Mouse (Mus musculus) testis, adult 2 months (tissue): Measurements from ENCODE around the gene Fam214a.

Source experiments
- CTCF ChIP-seq: fragments of 200-500 bp; IDR thresholded peaks from 2 replicates; pipeline ENCODE4 v1.5.1; 2012; ENCODE audit warnings: low read depth, mild to moderate bottlenecking, inconsistent platforms, low read length, moderate library complexity; ENCODE audit not compliant: control insufficient read depth, insufficient read depth, insufficient replicate concordance
- POLR2A ChIP-seq: fragments of 200-500 bp; IDR thresholded peaks from 2 replicates; pipeline ENCODE4 v1.6.1; 2012; ENCODE audit warnings: low read depth, mild to moderate bottlenecking, inconsistent platforms, low read length, moderate library complexity; ENCODE audit not compliant: control insufficient read depth

GRCm38 (mm10) chr9:74975911-74976563 lies 23.4 kb downstream of the Fam214a start:
- TF ChIP-seq CTCF (no peak), POLR2A (peak; percentile 69)
